Mouse (Mus musculus) liver, embryonic 15.5 days (tissue): ENCODE measurements around the gene Gm20696. TPM values are rescaled to one million over a fixed set of nuclear protein-coding genes. Genes with fewer than 3 reads are reported as not detected.

ENCODE experiments used
- ATAC-seq: fragments of 200-750 bp; cut with Nextera tagmentation; 2 replicates; pipeline ENCODE4 v1.8.0; 2017; ENCODE audit warnings: moderate number of reproducible peaks, mild to moderate bottlenecking, moderate library complexity; ENCODE audit not compliant: insufficient read depth
- H3K27ac ChIP-seq: fragments of 300-500 bp; sonication (generic); replicated peaks from 2 replicates; pipeline ENCODE4 v1.5.1; 2015; ENCODE audit warnings: mild to moderate bottlenecking, inconsistent platforms
- H3K27me3 ChIP-seq: fragments of 300-500 bp; sonication (generic); 2 replicates; pipeline ENCODE4 v1.6.1; 2015; ENCODE audit warnings: mild to moderate bottlenecking, inconsistent platforms
- H3K36me3 ChIP-seq: fragments of 300-500 bp; sonication (generic); replicated peaks from 2 replicates; pipeline ENCODE4 v1.6.1; 2015; ENCODE audit warnings: moderate library complexity, mild to moderate bottlenecking, inconsistent platforms
- H3K4me1 ChIP-seq: fragments of 300-500 bp; sonication (generic); replicated peaks from 2 replicates; pipeline ENCODE4 v1.6.1; 2015; ENCODE audit warnings: inconsistent platforms
- H3K4me2 ChIP-seq: fragments of 300-500 bp; sonication (generic); 2 replicates; pipeline ENCODE4 v1.6.1; 2015; ENCODE audit warnings: moderate library complexity, mild to moderate bottlenecking, inconsistent platforms
- H3K4me3 ChIP-seq: fragments of 300-500 bp; sonication (generic); replicated peaks from 2 replicates; pipeline ENCODE4 v1.5.1; 2015; ENCODE audit warnings: mild to moderate bottlenecking, inconsistent platforms
- H3K9ac ChIP-seq: fragments of 300-500 bp; sonication (generic); 2 replicates; pipeline ENCODE4 v1.6.1; 2015; ENCODE audit warnings: moderate library complexity, mild to moderate bottlenecking, inconsistent platforms
- H3K9me3 ChIP-seq: fragments of 300-500 bp; sonication (generic); replicated peaks from 2 replicates; pipeline ENCODE4 v1.6.1; 2016; ENCODE audit warnings: inconsistent platforms
- WGBS: fragments of 180-500 bp; shearing (Covaris S2); methylation state at CpG from one replicate; pipeline ENCODE4 v1.1.7; 2015; ENCODE audit warnings: mixed read lengths; ENCODE audit not compliant: insufficient replicate concordance; 5-methylcytosine and 5-hydroxymethylcytosine counted together
- polyA plus RNA-seq: library from polyadenylated mRNA; unstranded; fragments of >200 nt; fragmentation: Nextera tagmentation; extraction: Ambion mirVana; gene quantifications from 2 replicates; pipeline ENCODE4 v1.2.1, GENCODE M21; 2015

Gene Gm20696
- polyA plus RNA-seq, 1 experiment from 2014 or later = 0.75 TPM

- Histone ChIP-seq H3K4me3 (no peak overlapping the region), H3K9me3 (no peaks in the 10 kb centered on the region), H3K4me2 (no peak overlapping the region), H3K27me3 (peaks cover 15% of the 10 kb centered on the region), H3K27ac (no peak overlapping the region), H3K36me3 (no peaks in the 10 kb centered on the region), H3K9ac (no peak overlapping the region), H3K4me1 (peaks cover 2% of the 10 kb centered on the region; the same call in 1 of the 2 replicates)
- ATAC-seq = no peak
- WGBS = 25% methylated on average over 3 of the region's 3 CpGs
Measured at GRCm38 (mm10) chr6:99660443-99660842, 6.2 kb downstream of the Gm20696 start.

GRCm38 (mm10) chr6:99658586-99658985 is 8.0 kb downstream of the Gm20696 start:
- no peak for ATAC-seq
- whole genome bisulfite sequencing = 47% methylated on average over 10 of the region's 10 CpGs
- H3K4me1 ChIP-seq = no peaks in the 10 kb centered on the region; the same call in 1 of the 2 replicates

GRCm38 (mm10) chr6:99656088-99656487 is 10.5 kb downstream of the Gm20696 start:
- ATAC-seq = no peak
- WGBS = 59% methylated on average over 2 of the region's 2 CpGs
- H3K4me2 ChIP-seq = no peak overlapping the region

More at GRCm38 (mm10) chr6:99658586-99658985, 8.0 kb downstream of the Gm20696 start:
- Histone ChIP-seq H3K9ac (no peak overlapping the region), H3K4me3 (no peak overlapping the region), H3K27me3 (no peaks in the 10 kb centered on the region), H3K9me3 (no peaks in the 10 kb centered on the region), H3K4me2 (no peak overlapping the region), H3K36me3 (no peaks in the 10 kb centered on the region), H3K27ac (no peak overlapping the region)

GRCm38 (mm10) chr6:99655488-99655887 is 11.1 kb downstream of the Gm20696 start:
- Histone ChIP-seq H3K27me3 (no peaks in the 10 kb centered on the region), H3K4me2 (peak overlapping the region; percentile 43), H3K9ac (no peak overlapping the region), H3K36me3 (no peaks in the 10 kb centered on the region), H3K4me1 (no peaks in the 10 kb centered on the region; the same call in 1 of the 2 replicates), H3K9me3 (no peaks in the 10 kb centered on the region), H3K4me3 (peak overlapping the region; percentile 8; the same call in 1 of the 2 replicates), H3K27ac (no peak overlapping the region)
- 17% methylated on average over 7 of the region's 7 CpGs for WGBS
- ATAC-seq = no peak

More at GRCm38 (mm10) chr6:99656088-99656487, 10.5 kb downstream of the Gm20696 start:
- Histone ChIP-seq H3K4me3 (no peak overlapping the region), H3K27me3 (no peaks in the 10 kb centered on the region), H3K9ac (no peak overlapping the region), H3K27ac (no peak overlapping the region), H3K36me3 (no peaks in the 10 kb centered on the region), H3K4me1 (no peaks in the 10 kb centered on the region; the same call in 1 of the 2 replicates), H3K9me3 (no peaks in the 10 kb centered on the region)

- Histone ChIP-seq H3K4me3 (no peak overlapping the region), H3K4me2 (no peak overlapping the region), H3K27me3 (no peaks in the 10 kb centered on the region), H3K9ac (no peak overlapping the region), H3K4me1 (no peaks in the 10 kb centered on the region; the same call in 1 of the 2 replicates), H3K36me3 (no peaks in the 10 kb centered on the region), H3K9me3 (no peaks in the 10 kb centered on the region), H3K27ac (no peak overlapping the region)
- no peak for ATAC-seq
- WGBS = 61% methylated on average over 5 of the region's 5 CpGs
Measured at GRCm38 (mm10) chr6:99654343-99654742, 12.3 kb downstream of the Gm20696 start.

GRCm38 (mm10) chr6:99652341-99652740 is 14.3 kb downstream of the Gm20696 start:
- Histone ChIP-seq H3K9me3 (no peaks in the 10 kb centered on the region), H3K4me2 (no peak overlapping the region), H3K36me3 (no peaks in the 10 kb centered on the region), H3K27ac (no peak overlapping the region), H3K4me3 (no peak overlapping the region), H3K27me3 (no peaks in the 10 kb centered on the region), H3K4me1 (no peaks in the 10 kb centered on the region; the same call in 1 of the 2 replicates), H3K9ac (no peak overlapping the region)
- no peak for ATAC-seq
- 56% methylated on average over 2 of the region's 2 CpGs for WGBS

GRCm38 (mm10) chr6:99649307-99649706 is 17.3 kb downstream of the Gm20696 start:
- Histone ChIP-seq H3K4me1 (no peaks in the 10 kb centered on the region), H3K4me3 (no peak overlapping the region), H3K27me3 (no peaks in the 10 kb centered on the region), H3K4me2 (no peak overlapping the region), H3K9me3 (no peaks in the 10 kb centered on the region), H3K36me3 (no peaks in the 10 kb centered on the region), H3K9ac (no peak overlapping the region), H3K27ac (no peak overlapping the region)
- 32% methylated on average over 2 of the region's 2 CpGs for WGBS
- ATAC-seq = no peak

GRCm38 (mm10) chr6:99646344-99646743 is 20.3 kb downstream of the Gm20696 start:
- Histone ChIP-seq H3K27ac (no peak overlapping the region), H3K9me3 (no peaks in the 10 kb centered on the region), H3K4me1 (no peaks in the 10 kb centered on the region), H3K27me3 (no peaks in the 10 kb centered on the region), H3K4me3 (no peak overlapping the region), H3K4me2 (no peak overlapping the region), H3K36me3 (no peaks in the 10 kb centered on the region), H3K9ac (no peak overlapping the region)
- ATAC-seq = no peak
- WGBS = 63% methylated on average over 10 of the region's 10 CpGs

- H3K36me3 ChIP-seq = no peaks in the 10 kb centered on the region
- H3K27me3 ChIP-seq = no peaks in the 10 kb centered on the region
- H3K4me1 ChIP-seq = no peaks in the 10 kb centered on the region
- H3K27ac ChIP-seq = no peak overlapping the region
- H3K9me3 ChIP-seq = no peaks in the 10 kb centered on the region
- no peak overlapping the region for H3K9ac ChIP-seq
- no peak overlapping the region for H3K4me2 ChIP-seq
- WGBS = 54% methylated on average over 5 of the region's 5 CpGs
- ATAC-seq = no peak
- H3K4me3 ChIP-seq = no peak overlapping the region
Measured at GRCm38 (mm10) chr6:99644876-99645275, 21.7 kb downstream of the Gm20696 start.

GRCm38 (mm10) chr6:99644386-99644785 is 22.2 kb downstream of the Gm20696 start:
- H3K9ac ChIP-seq = no peak overlapping the region
- no peaks in the 10 kb centered on the region for H3K27me3 ChIP-seq
- H3K4me3 ChIP-seq = no peak overlapping the region
- no peak overlapping the region for H3K4me2 ChIP-seq
- H3K4me1 ChIP-seq = no peaks in the 10 kb centered on the region
- H3K9me3 ChIP-seq = no peaks in the 10 kb centered on the region
- WGBS = 58% methylated on average over 5 of the region's 5 CpGs
- ATAC-seq = no peak
- no peak overlapping the region for H3K27ac ChIP-seq
- no peaks in the 10 kb centered on the region for H3K36me3 ChIP-seq

GRCm38 (mm10) chr6:99643439-99644199 is 23.0 kb downstream of the Gm20696 start:
- ATAC-seq = no peak
- H3K4me3 ChIP-seq = no peak overlapping the region
- H3K9me3 ChIP-seq = no peaks in the 10 kb centered on the region
- no peak overlapping the region for H3K27ac ChIP-seq
- no peak overlapping the region for H3K9ac ChIP-seq
- H3K4me1 ChIP-seq = no peaks in the 10 kb centered on the region
- H3K4me2 ChIP-seq = no peak overlapping the region
- H3K36me3 ChIP-seq = no peaks in the 10 kb centered on the region
- no peaks in the 10 kb centered on the region for H3K27me3 ChIP-seq
- 54% methylated on average over 10 of the region's 10 CpGs for WGBS
